Mouse (Mus musculus) small intestine, adult 2 months (tissue): ENCODE data around the gene Stpg2. TPM values are rescaled to one million over a fixed set of nuclear protein-coding genes. Genes with fewer than 3 reads are reported as not detected.

Experiments used
- H3K27ac ChIP-seq: fragments of 200-500 bp; 2 replicates; pipeline ENCODE4 v1.5.1; 2012; ENCODE audit warnings: low read depth, low read length, control low read depth, inconsistent platforms; ENCODE audit not compliant: insufficient read depth
- H3K27me3 ChIP-seq: fragments of 200-500 bp; 2 replicates; pipeline ENCODE4 v1.6.1; 2012; ENCODE audit warnings: mild to moderate bottlenecking, moderate library complexity, low read length, inconsistent platforms; ENCODE audit not compliant: control insufficient read depth, insufficient read depth
- H3K36me3 ChIP-seq: fragments of 200-500 bp; 2 replicates; pipeline ENCODE4 v1.6.1; 2012; ENCODE audit warnings: mild to moderate bottlenecking, low read length, control low read depth, inconsistent platforms; ENCODE audit not compliant: control insufficient read depth, insufficient read depth
- H3K4me1 ChIP-seq: fragments of 200-500 bp; 2 replicates; pipeline ENCODE4 v1.6.1; 2012; ENCODE audit warnings: low read length, inconsistent platforms, mixed read lengths; ENCODE audit not compliant: control insufficient read depth, insufficient read depth, insufficient read length
- H3K4me3 ChIP-seq: fragments of 200-500 bp; 2 replicates; pipeline ENCODE4 v1.5.1; 2012; ENCODE audit warnings: low read depth, mild to moderate bottlenecking, control low read depth, inconsistent platforms, low read length, moderate library complexity
- CTCF ChIP-seq: fragments of 200-500 bp; IDR thresholded peaks from 2 replicates; pipeline ENCODE4 v1.5.1; 2012; ENCODE audit warnings: low read depth, mild to moderate bottlenecking, control low read depth, inconsistent platforms, low read length, moderate library complexity, mixed read lengths; ENCODE audit not compliant: insufficient replicate concordance, insufficient read length; ENCODE audit errors: extremely low read depth
- POLR2A ChIP-seq: fragments of 200-500 bp; IDR thresholded peaks from 2 replicates; pipeline ENCODE4 v1.6.1; 2012; ENCODE audit warnings: low read depth, mild to moderate bottlenecking, control low read depth, inconsistent platforms, low read length, moderate library complexity
- WGBS: fragments of 180-500 bp; shearing (Covaris S2); methylation state at CpG from one replicate; pipeline ENCODE4 v1.1.7; 2018; 5-methylcytosine and 5-hydroxymethylcytosine counted together
- polyA plus RNA-seq: library from polyadenylated mRNA; depleted of rRNA; stranded (reverse); fragments of >200 nt; gene quantifications from 2 replicates; pipeline ENCODE4 v1.2.3, GENCODE M21; 2012; rRNA removed

Gene Stpg2
- not detected in 2 replicates for polyA plus RNA-seq

DNA sequence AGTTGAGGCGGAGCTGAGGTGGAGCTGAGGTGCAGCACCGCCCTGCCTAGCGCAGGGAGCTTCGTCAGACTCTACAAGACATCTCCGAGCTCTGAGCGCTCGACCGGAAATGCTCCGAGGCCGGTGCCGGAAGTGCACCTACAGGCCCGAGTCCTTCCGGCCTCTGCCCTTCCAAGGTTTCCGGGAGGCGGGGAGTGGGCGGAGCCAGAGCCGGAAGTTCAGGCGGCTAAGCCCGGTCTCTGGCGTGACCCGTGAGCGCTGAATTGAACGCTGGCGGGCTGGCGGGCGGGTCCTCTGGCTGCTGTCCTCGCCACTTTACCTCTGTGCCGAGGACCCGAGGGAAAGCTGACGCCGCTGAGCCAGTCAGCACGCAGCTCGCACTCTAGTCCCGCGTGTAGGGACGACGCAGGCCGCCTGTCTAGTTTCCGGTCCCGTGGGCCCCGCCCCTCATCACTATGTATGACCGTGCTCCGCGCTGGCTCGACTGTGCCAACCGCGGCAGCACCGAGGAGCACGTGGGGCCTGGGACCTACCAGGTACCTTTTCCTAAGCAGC lies at the start of gene Stpg2:
TSS of gene Stpg2 (plus strand) at position 251 of the 555 bp plus-strand sequence.
- no peaks in the 10 kb centered on the region; the same call in 1 of the 2 replicates for H3K27me3 ChIP-seq
- peak within 1 kb of the TSS; percentile 79 for H3K4me3 ChIP-seq
- peaks cover 2% of the 10 kb centered on the region; the same call in 1 of the 2 replicates for H3K4me1 ChIP-seq
- H3K27ac ChIP-seq, result peak within 1 kb of the TSS; percentile 74
- no peaks in the 10 kb centered on the region for H3K36me3 ChIP-seq
- WGBS, result 3% methylated on average over 49 of the region's 49 CpGs
- TF ChIP-seq POLR2A (peak; percentile 49), CTCF (no peak)

DNA sequence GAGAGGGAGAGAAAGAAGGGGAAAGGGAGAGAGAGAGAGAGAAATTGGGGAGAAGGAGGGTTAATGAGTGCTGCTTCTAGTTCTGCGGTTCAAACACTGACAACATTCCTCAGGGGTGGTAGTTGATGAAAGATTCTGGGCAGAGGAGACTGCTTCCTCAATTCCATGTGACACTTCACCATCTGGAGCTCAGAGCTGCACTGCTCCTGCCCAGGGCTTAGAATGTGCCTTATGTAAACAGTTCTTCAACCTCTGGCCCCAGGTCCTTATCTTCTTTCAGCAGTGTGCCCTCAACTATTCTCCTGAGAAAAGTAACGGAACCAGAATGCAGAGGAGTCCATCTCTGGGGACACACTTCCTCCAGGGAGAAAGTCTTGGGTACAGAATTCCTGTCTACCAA lies 43.3 kb upstream of the Stpg2 start:
- no peaks in the 10 kb centered on the region for H3K27me3 ChIP-seq
- 16% methylated on average over 2 of the region's 2 CpGs for WGBS
- no peaks in the 10 kb centered on the region for H3K4me1 ChIP-seq
- no peak overlapping the region for H3K4me3 ChIP-seq
- no peak overlapping the region for H3K27ac ChIP-seq
- no peaks in the 10 kb centered on the region for H3K36me3 ChIP-seq
- TF ChIP-seq POLR2A (no peak), CTCF (no peak)

DNA sequence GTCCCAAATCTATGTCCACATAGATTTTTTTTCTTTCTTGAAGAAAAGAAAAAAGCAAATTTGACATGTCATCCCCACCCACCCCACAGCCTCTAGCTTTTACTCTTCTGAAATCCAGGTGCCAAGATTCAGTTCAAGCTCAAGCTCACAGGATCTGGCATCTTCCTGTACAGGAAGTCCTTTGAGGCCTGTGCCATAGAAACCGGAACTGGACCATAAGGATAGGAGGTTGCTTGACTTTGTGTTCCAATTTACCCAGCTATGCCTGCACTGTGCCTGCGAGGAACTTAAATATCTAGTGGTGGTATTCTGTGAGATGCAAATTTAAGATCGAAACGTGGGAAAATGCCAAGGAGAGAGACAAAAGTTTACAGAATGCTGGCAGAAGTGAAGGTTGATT lies 42.8 kb upstream of the Stpg2 start:
- WGBS, result 79% methylated on average over 4 of the region's 4 CpGs
- Histone ChIP-seq H3K27ac (no peak overlapping the region), H3K4me3 (no peak overlapping the region), H3K4me1 (no peaks in the 10 kb centered on the region), H3K36me3 (no peaks in the 10 kb centered on the region), H3K27me3 (no peaks in the 10 kb centered on the region)
- no peak for TF ChIP-seq CTCF
- TF ChIP-seq POLR2A, result no peak

DNA sequence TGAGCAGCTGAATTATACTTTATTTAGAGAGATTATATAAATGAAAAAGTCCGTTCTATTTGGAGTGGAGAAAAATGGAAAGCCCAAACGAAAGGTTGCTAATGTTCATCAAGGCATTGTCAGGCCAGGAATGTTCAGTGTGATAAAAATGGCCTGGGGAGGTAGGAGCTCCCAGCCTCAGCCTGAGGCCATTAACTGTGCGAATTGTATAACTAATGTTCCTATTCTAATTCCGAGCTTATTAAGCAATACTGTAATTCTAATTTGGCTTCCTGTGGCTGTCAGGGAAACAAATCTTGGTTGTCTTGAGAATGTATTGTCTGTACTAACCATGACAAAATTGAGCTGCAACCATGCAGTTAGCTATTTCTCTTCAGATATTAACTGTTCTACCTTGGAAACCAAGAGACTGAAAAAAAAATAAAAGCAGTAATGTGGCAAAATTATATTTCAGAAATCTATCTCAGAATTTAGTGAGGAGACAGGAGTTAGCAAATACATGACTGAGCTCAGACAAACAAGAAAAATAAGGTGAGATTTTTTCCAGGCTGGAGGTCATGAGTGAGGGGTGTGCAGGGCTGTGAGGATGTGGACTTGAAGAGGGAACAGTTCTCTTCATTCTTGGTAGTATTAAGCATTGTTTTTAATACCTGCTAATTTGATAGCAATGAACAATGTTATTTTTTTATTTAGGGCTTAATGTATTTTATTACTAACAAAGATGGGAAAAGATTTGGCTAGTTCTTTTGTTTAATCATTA lies 36.8 kb upstream of the Stpg2 start:
- WGBS, result 70% methylated on average over 4 of the region's 4 CpGs
- no peaks in the 10 kb centered on the region for H3K4me1 ChIP-seq
- H3K27me3 ChIP-seq, result no peaks in the 10 kb centered on the region
- H3K36me3 ChIP-seq, result no peaks in the 10 kb centered on the region
- H3K27ac ChIP-seq, result no peak overlapping the region
- no peak for TF ChIP-seq CTCF
- TF ChIP-seq POLR2A, result no peak
- no peak overlapping the region for H3K4me3 ChIP-seq

DNA sequence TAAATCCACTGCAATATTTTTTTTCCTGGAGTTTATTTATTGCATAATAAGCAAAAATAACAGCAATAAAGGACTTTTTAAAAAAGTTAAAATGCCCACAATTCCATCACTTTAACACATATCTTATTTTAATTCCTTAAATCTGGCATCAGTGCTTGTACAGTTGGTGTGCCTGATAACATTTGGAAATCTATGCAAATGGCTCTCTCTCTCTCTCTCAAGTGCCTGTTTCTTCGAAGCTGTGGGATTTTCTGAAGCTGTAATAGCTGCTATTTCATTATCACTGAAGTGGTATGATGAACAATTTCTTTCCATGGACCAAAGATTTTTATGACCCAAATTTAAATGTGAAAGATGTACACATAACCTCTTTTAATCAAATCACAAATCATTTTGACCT lies 35.8 kb upstream of the Stpg2 start:
- Histone ChIP-seq H3K27ac (no peak overlapping the region), H3K27me3 (no peaks in the 10 kb centered on the region), H3K4me3 (no peak overlapping the region), H3K4me1 (no peaks in the 10 kb centered on the region), H3K36me3 (no peaks in the 10 kb centered on the region)
- WGBS, result 58% methylated on average over 1 of the region's 1 CpGs
- TF ChIP-seq POLR2A, result no peak
- no peak for TF ChIP-seq CTCF

DNA sequence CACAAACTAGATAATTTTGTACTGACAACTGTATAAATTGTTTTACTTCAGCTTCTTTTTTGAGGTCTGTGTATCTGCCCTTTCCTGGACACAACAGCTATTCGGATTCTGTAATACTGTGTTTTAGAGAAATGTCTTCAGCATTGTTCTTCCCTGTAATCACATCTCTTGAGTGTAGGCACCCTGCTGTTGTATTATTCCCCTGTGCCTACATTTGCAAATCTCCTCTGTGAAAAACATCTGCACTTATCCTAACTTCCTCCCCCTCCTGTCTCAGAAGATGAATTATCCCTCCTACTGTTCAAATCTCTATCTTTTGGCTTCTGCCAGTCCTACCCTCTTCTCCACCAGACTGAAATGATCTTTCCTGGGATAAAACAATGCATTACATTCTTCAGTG lies 28.6 kb upstream of the Stpg2 start:
- Histone ChIP-seq H3K27me3 (no peaks in the 10 kb centered on the region), H3K27ac (no peak overlapping the region), H3K4me1 (no peaks in the 10 kb centered on the region), H3K4me3 (no peak overlapping the region), H3K36me3 (no peaks in the 10 kb centered on the region)
- 91% methylated on average over 1 of the region's 1 CpGs for WGBS
- TF ChIP-seq POLR2A, result no peak
- TF ChIP-seq CTCF, result no peak

DNA sequence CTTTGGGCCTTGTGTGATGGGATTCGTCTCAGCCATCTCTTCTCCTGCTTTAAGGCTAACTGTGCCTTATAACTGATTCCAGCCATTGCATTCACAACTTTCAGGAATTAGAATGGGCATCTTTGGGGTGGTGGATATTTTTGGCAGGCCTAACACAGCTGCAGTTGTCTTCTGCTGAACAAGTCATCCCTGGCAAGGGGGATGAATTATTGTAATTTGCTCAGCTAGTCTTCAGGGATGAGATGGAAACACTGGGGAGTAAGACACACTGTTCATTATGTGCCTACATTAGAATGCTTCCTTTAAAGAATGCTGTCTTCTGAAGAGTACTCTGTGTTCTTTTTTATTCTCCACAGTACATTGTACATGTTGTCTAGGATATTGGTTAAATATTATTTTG lies 14.0 kb upstream of the Stpg2 start:
- WGBS, result 76% methylated on average over 1 of the region's 1 CpGs
- no peaks in the 10 kb centered on the region for H3K4me1 ChIP-seq
- H3K27me3 ChIP-seq, result no peaks in the 10 kb centered on the region
- no peaks in the 10 kb centered on the region for H3K36me3 ChIP-seq
- H3K4me3 ChIP-seq, result no peak overlapping the region
- no peak overlapping the region for H3K27ac ChIP-seq
- TF ChIP-seq POLR2A (no peak), CTCF (no peak)
